Mouse (Mus musculus): ENCODE measurements around the gene Chid1. TPM values are rescaled to one million over a fixed set of nuclear protein-coding genes. Genes with fewer than 3 reads are reported as not detected.

Gene Chid1
- polyA plus RNA-seq, 1 experiment from 2014 or later, result 30.2 TPM

DNA sequence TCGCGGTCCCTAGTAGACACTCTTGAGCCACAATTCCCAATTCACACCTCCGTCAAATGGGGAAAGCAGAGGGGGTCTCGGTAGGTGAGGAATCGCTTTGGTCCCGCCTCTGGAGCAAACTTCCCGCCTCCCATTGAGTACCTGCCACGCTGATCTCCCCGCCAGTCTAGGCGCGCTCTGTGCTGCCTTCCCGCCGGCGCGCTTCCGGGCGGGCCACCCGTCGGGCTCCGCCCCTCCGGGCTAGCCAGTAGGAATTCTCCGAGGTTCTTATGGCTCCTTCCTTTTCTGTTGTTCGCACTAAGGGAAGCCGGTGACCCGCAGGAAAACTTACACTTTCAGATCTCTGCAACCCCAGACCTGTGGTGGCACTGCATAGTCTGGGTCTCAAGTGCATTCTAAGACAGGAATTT is 95.8 kb downstream of the Chid1 start, which contains the start of gene Pidd1:
Pidd1 (minus strand) TSS at position 198 of the 410 bp plus-strand sequence.
- H3K4me3 ChIP-seq, result peak within 1 kb of the TSS; percentile 60
- no peaks in the 10 kb centered on the region for H3K27me3 ChIP-seq (ENCODE audit: insufficient read depth, poor library complexity, severe bottlenecking)
- H3K27ac ChIP-seq, result peak within 1 kb of the TSS; percentile 86
- DNase-seq (ENCODE audit: low spot score), result peak; percentile 79
- H3K9me3 ChIP-seq, result no peaks in the 10 kb centered on the region
- H3K36me3 ChIP-seq, result peaks cover 44% of the 10 kb centered on the region
- WGBS, result under 1% methylated on average over 25 of the region's 25 CpGs
- H3K4me1 ChIP-seq (replicated peaks), result peaks cover 53% of the 10 kb centered on the region

Other genes starting within 250 kb of the Chid1 start
- 0.34 and 0.35 TPM in 2 replicates for gene Drd4, start 247.9 kb downstream of the Chid1 start, polyA plus RNA-seq (2016; fragmentation: Nextera tagmentation; extraction: Ambion mirVana)
- gene Deaf1, start 212.2 kb downstream of the Chid1 start, polyA plus RNA-seq (2016; fragmentation: Nextera tagmentation; extraction: Ambion mirVana), result 56.8 and 71.6 TPM in 2 replicates
- gene Tmem80, start 212.1 kb downstream of the Chid1 start, polyA plus RNA-seq (2016; fragmentation: Nextera tagmentation; extraction: Ambion mirVana), result 53.7 and 57.8 TPM in 2 replicates
- 6.7 and 6.8 TPM in 2 replicates for gene Eps8l2, start 201.0 kb downstream of the Chid1 start, polyA plus RNA-seq (2016; fragmentation: Nextera tagmentation; extraction: Ambion mirVana)
- gene Taldo1, start 147.7 kb downstream of the Chid1 start, polyA plus RNA-seq (2016; fragmentation: Nextera tagmentation; extraction: Ambion mirVana), result 336 and 378 TPM in 2 replicates
- 45.2 and 49.4 TPM in 2 replicates for gene Gatd1, start 125.7 kb downstream of the Chid1 start, polyA plus RNA-seq (2016; fragmentation: Nextera tagmentation; extraction: Ambion mirVana)
- 11.5 and 21.9 TPM in 2 replicates for gene Cend1, start 110.4 kb downstream of the Chid1 start, polyA plus RNA-seq (2016; fragmentation: Nextera tagmentation; extraction: Ambion mirVana)
- 45.9 and 55.6 TPM in 2 replicates for gene Slc25a22, start 102.0 kb downstream of the Chid1 start, polyA plus RNA-seq (2016; fragmentation: Nextera tagmentation; extraction: Ambion mirVana)
- gene Pidd1, start 95.8 kb downstream of the Chid1 start, polyA plus RNA-seq (2016; fragmentation: Nextera tagmentation; extraction: Ambion mirVana), result 21.0 and 23.2 TPM in 2 replicates
- 1,010 and 1,127 TPM in 2 replicates for gene Rplp2, start 92.5 kb downstream of the Chid1 start, polyA plus RNA-seq (2016; fragmentation: Nextera tagmentation; extraction: Ambion mirVana)
- gene Pnpla2, start 84.7 kb downstream of the Chid1 start, polyA plus RNA-seq (2016; fragmentation: Nextera tagmentation; extraction: Ambion mirVana), result 19.3 and 20.3 TPM in 2 replicates
- 8.1 and 9.1 TPM in 2 replicates for gene Cracr2b, start 78.8 kb downstream of the Chid1 start, polyA plus RNA-seq (2016; fragmentation: Nextera tagmentation; extraction: Ambion mirVana)
- 26.0 and 29.7 TPM in 2 replicates for gene Cd151, start 72.5 kb downstream of the Chid1 start, polyA plus RNA-seq (2016; fragmentation: Nextera tagmentation; extraction: Ambion mirVana)
- 89.5 and 90.0 TPM in 2 replicates for gene Polr2l, start 64.7 kb downstream of the Chid1 start, polyA plus RNA-seq (2016; fragmentation: Nextera tagmentation; extraction: Ambion mirVana)
- gene Tspan4, start 64.6 kb downstream of the Chid1 start, polyA plus RNA-seq (2016; fragmentation: Nextera tagmentation; extraction: Ambion mirVana), result 36.3 and 38.6 TPM in 2 replicates
- 105 and 108 TPM in 2 replicates for gene Ap2a2, start 22.3 kb upstream of the Chid1 start, polyA plus RNA-seq (2016; fragmentation: Nextera tagmentation; extraction: Ambion mirVana)
- gene Muc6, start 115.5 kb upstream of the Chid1 start, polyA plus RNA-seq (2016; fragmentation: Nextera tagmentation; extraction: Ambion mirVana), result 0.12 and 0.26 TPM in 2 replicates
- gene Muc2, start 150.5 kb upstream of the Chid1 start, polyA plus RNA-seq (2016; fragmentation: Nextera tagmentation; extraction: Ambion mirVana), result 0.41 and 0.47 TPM in 2 replicates
- gene Muc5ac, start 249.1 kb upstream of the Chid1 start, polyA plus RNA-seq (2016; fragmentation: Nextera tagmentation; extraction: Ambion mirVana), result not detected in 2 replicates

Data from hindbrain, embryonic 10.5 days (tissue).